Mouse (Mus musculus) T-cell, adult 66 days (primary cell): ENCODE results near the gene Map3k21. TPM values are rescaled to one million over a fixed set of nuclear protein-coding genes. Genes with fewer than 3 reads are reported as not detected.

Source experiments
- total RNA-seq, 2 experiments: library from RNA; stranded (reverse); gene quantifications; 3 replicates in 1 of 2; 4 replicates in 1 of 2; pipeline ENCODE4 v1.2.4; 2023

Map3k21 gene
- total RNA-seq, result not detected

GRCm38 (mm10) chr8:125910365-125911228 lies at the start of gene Map3k21:
Gene Map3k21 (plus strand): TSS chr8:125910450.

GRCm38 (mm10) chr8:125897868-125898788 lies 12.1 kb upstream of the Map3k21 start, which contains the start of gene Pcnx2:
Gene Pcnx2 (minus strand): TSS chr8:125898317.

GRCm38 (mm10) chr8:125995101-125995986 lies 85.1 kb downstream of the Map3k21 start, which contains the start of gene Kcnk1:
Gene Kcnk1 (plus strand): TSS chr8:125995170.

Other genes starting within 250 kb of the Map3k21 start
- 1 to 10 TPM; 1.2 to 2.2 TPM for gene Map10, start 240.6 kb upstream of the Map3k21 start, total RNA-seq
- gene Ntpcr, start 180.5 kb upstream of the Map3k21 start, total RNA-seq, result 10 to 100 TPM; 15.4 to 16.0 TPM
- gene Pcnx2, start 12.1 kb upstream of the Map3k21 start, total RNA-seq, result not detected
- gene Kcnk1, start 84.7 kb downstream of the Map3k21 start, total RNA-seq, result under 1 TPM in 1 of 2 experiments, not detected in 1; 0.24 TPM